Mouse (Mus musculus) cerebellum, postnatal 4 days (tissue): ENCODE data around the gene Sco1.
A peak's percentile ranks its signal among the peaks of the same experiment; 100 is the strongest.

ENCODE experiments used
- DNase-seq, 2 experiments: peaks; one replicate each; pipeline ENCODE4 v3.0.0; 2022; ENCODE audit warnings: low spot score in 2 of 2, mixed read lengths in 1 of 2

The Sco1 gene

GRCm38 (mm10) chr11:67043007-67043406 is 9.5 kb upstream of the Sco1 start:
- DNase-seq: no peak

GRCm38 (mm10) chr11:67044959-67045358 is 7.5 kb upstream of the Sco1 start:
- no peak for DNase-seq

- DNase-seq: no peak
Observed at GRCm38 (mm10) chr11:67047199-67047598, 5.3 kb upstream of the Sco1 start.

- DNase-seq: no peak
Observed at GRCm38 (mm10) chr11:67048496-67048895, 4.0 kb upstream of the Sco1 start.

- no peak for DNase-seq
Observed at GRCm38 (mm10) chr11:67049256-67049655, 3.2 kb upstream of the Sco1 start.

- no peak for DNase-seq
Observed at GRCm38 (mm10) chr11:67051676-67052320, 672 bp upstream of the Sco1 start.

GRCm38 (mm10) chr11:67054754-67055365 is 2.4 kb downstream of the Sco1 start:
- no peak for DNase-seq

GRCm38 (mm10) chr11:67061311-67061710 is 8.8 kb downstream of the Sco1 start:
- DNase-seq: no peak

- no peak for DNase-seq
Observed at GRCm38 (mm10) chr11:67062726-67063125, 10.3 kb downstream of the Sco1 start.

GRCm38 (mm10) chr11:67067741-67068140 is 15.3 kb downstream of the Sco1 start:
- DNase-seq: no peak

- no peak for DNase-seq
Observed at GRCm38 (mm10) chr11:67072615-67073130, 20.2 kb downstream of the Sco1 start.

- no peak for DNase-seq
Observed at GRCm38 (mm10) chr11:67075036-67075435, 22.6 kb downstream of the Sco1 start.

GRCm38 (mm10) chr11:67076781-67077180 is 24.3 kb downstream of the Sco1 start:
- DNase-seq: no peak

GRCm38 (mm10) chr11:67077435-67077834 is 25.0 kb downstream of the Sco1 start:
- no peak for DNase-seq

- no peak for DNase-seq
Observed at GRCm38 (mm10) chr11:67078000-67078399, 25.5 kb downstream of the Sco1 start, which contains the start of gene Myh3. Gene Myh3, plus strand, starts transcription at chr11:67078300.

GRCm38 (mm10) chr11:67078888-67079287 is 26.4 kb downstream of the Sco1 start:
- no peak for DNase-seq

GRCm38 (mm10) chr11:67079740-67080139 is 27.3 kb downstream of the Sco1 start:
- no peak for DNase-seq

GRCm38 (mm10) chr11:67080168-67080567 is 27.7 kb downstream of the Sco1 start:
- DNase-seq: peak; percentile 35 to 61

- DNase-seq: no peak
Observed at GRCm38 (mm10) chr11:67081125-67081649, 28.7 kb downstream of the Sco1 start.

- DNase-seq: no peak
Observed at GRCm38 (mm10) chr11:67082188-67082587, 29.7 kb downstream of the Sco1 start.

GRCm38 (mm10) chr11:67082793-67083192 is 30.3 kb downstream of the Sco1 start:
- no peak for DNase-seq

GRCm38 (mm10) chr11:67083239-67083638 is 30.8 kb downstream of the Sco1 start:
- DNase-seq: no peak

GRCm38 (mm10) chr11:67083712-67084340 is 31.4 kb downstream of the Sco1 start:
- no peak for DNase-seq
